Mouse (Mus musculus) adrenal gland, postnatal 14 days (tissue): Measurements from ENCODE around the gene Kin. TPM values are rescaled to one million over a fixed set of nuclear protein-coding genes. Genes with fewer than 3 reads are reported as not detected.

Source experiments
- DNase-seq: peaks from one replicate; pipeline ENCODE4 v3.0.0; 2021; ENCODE audit warnings: mixed read lengths
- long read RNA-seq, 2 experiments: library from polyadenylated mRNA; stranded (forward); transcript quantifications; one replicate each; pipeline ENCODE4 v2.0.0; 2021
- total RNA-seq: library from RNA; stranded (reverse); gene quantifications from 2 replicates; pipeline ENCODE4 v1.2.3, GENCODE M21; 2021

Kin gene
- 21.0 and 24.7 TPM in 2 replicates for total RNA-seq
- long read RNA-seq, experiment 1, transcript Kin-201 (5 exons, 1,472 nt): major isoform, 14 of 24 reads
- long read RNA-seq, experiment 1, partial matches to known transcripts: 0 of 24 reads
- long read RNA-seq, experiment 1, other reads (novel, unspliced or antisense): 10 of 24 reads
- long read RNA-seq, experiment 2, transcript Kin-201 (5 exons, 1,472 nt): major isoform, 8 of 15 reads
- long read RNA-seq, experiment 2, partial matches to known transcripts: 2 of 15 reads
- long read RNA-seq, experiment 2, other reads (novel, unspliced or antisense): 5 of 15 reads

DNA sequence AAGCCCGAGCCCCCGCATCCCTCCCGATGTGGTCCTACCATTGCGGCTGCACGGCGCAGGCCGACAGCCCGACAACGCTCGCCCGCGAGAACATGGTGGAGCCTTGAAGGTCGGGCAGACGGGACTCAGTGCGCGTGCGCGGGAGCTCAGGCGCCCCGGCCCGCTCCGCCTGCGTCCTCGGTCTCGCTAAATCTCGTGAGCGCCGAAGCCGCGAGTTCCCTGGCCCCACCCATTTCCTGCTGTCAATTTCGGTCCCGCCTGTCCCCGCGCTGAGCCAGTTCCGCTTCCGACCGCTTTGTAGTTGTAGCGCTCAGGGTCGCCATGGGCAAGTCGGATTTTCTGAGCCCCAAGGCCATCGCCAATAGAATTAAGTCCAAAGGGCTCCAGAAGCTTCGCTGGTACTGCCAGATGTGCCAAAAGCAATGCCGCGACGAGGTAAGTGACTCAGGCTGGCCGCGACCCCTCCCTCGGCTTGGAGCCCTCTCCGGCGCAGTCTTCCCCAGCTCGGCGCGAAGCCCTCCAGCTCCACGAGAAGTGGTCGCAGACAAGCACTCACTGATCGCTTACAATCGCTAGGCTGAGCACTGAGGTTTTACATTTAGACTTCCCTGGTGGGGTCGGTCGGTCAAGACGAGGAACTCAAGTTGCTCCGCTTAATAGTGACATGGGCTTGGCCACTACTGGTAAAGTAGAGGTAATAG, at the start of gene Kin, which contains the start of gene Atp5c1:
Kin (plus strand) TSS at position 284 of the 701 bp plus-strand sequence.
Atp5c1 (minus strand) TSS at position 201 of the 701 bp plus-strand sequence.
- DNase-seq: peak; percentile 98

- no peak for DNase-seq
Measured at GRCm38 (mm10) chr2:10033684-10034083, 46.7 kb upstream of the Kin start.

GRCm38 (mm10) chr2:10034976-10035375, 45.4 kb upstream of the Kin start:
- DNase-seq: no peak

DNA sequence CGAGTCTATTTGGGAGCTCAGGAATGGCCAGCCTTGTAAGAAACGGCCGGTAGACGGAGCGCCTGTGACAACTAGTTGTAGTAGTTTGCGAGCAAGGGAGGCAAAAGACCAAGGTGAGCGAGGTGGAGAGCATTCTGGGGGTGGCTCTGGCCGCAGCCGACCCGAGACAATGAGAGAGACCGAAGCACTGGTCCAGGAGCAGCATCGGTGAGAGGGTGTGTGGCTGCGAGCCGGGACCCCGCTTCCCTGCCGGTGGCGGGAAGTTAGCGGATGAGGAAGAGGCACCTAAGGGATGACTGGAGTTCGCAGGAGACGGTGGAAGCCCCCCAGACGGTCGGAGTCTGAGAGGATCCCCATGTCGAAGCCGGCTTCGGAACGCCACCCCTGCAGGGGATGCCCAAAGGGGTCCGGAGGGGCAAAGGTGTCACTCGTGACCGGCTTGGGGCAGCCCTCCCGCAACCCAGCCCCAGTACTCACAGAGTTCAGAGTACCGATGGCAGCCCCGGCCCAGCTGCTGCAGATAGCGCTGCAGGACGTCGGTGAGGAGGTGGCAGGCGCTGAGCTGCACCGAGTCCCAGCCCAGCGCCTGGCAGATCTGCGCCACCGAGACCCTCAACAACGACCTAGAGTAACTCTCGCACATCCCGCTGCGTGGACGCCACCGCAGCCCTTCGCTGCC, 32.5 kb upstream of the Kin start:
- DNase-seq: peak; percentile 45

- peak; percentile 96 for DNase-seq
Measured at GRCm38 (mm10) chr2:10048461-10048860, 31.9 kb upstream of the Kin start, which contains the start of gene Taf3. Taf3 (minus strand) TSS chr2:10048596.

DNA sequence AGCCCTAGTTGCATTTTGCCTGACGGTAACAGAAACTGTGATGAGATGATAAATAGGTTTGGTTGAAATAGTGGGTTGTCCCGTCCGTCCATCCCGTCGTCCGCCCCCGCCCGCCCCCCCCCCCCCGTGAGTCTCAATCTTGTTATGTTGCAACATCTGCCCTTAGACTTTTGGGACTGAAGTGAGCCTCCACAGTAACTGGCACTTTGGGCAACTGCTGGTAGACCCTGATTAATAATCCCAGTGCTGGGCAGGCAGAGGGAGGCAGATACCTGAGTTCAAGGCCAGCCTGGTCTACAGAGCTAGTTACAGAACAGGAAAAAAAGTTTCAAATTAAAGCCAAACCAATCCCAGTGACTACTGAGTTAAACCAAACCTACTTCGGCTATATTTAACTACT, 30.9 kb upstream of the Kin start:
- DNase-seq: no peak

GRCm38 (mm10) chr2:10050878-10051277, 29.5 kb upstream of the Kin start:
- no peak for DNase-seq

DNA sequence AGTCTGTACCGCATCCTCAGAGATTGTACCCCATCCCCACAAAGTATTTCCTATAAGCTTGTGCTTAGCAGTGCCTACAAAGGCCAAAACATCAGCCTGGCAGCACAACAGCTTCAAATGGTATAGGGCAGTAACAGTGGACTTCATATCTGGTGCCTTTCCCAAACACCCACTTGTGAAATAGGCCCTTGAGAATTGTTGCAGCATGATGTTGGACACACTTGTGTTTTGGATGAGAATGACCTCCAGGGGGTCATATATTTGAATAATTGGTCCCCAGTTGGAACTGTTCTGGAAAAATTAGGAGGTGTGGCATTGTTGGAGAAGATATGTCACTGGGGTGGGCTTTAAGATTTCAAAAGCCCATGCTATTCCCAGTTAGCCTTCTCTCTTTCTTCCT, 28.4 kb upstream of the Kin start:
- DNase-seq: peak; percentile 49

GRCm38 (mm10) chr2:10058836-10059235, 21.6 kb upstream of the Kin start:
- DNase-seq: peak; percentile 43

GRCm38 (mm10) chr2:10071751-10072150, 8.6 kb upstream of the Kin start:
- no peak for DNase-seq

DNA sequence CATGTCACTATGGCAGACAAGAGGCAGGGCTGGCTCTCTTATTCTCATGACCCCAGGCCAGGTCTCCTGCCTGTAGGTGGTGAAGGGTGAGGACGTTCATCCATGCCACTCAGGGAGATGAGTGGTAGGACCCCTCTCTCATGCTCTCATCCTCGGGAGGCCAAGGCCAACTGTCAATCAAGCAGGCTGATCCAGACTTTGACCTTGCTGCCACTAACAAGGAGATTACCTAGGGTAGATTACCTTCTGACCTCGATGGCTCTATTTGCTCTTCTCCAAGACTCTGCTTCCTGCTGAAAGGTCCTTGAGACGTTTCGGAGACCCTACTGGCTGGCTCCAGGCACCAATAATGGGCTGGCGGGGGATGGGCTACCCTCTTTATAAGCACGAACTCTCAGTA, 5.9 kb upstream of the Kin start:
- no peak for DNase-seq

- no peak for DNase-seq
Measured at GRCm38 (mm10) chr2:10076675-10077074, 3.7 kb upstream of the Kin start.

GRCm38 (mm10) chr2:10079745-10080309, 566 bp upstream of the Kin start:
- DNase-seq: no peak

DNA sequence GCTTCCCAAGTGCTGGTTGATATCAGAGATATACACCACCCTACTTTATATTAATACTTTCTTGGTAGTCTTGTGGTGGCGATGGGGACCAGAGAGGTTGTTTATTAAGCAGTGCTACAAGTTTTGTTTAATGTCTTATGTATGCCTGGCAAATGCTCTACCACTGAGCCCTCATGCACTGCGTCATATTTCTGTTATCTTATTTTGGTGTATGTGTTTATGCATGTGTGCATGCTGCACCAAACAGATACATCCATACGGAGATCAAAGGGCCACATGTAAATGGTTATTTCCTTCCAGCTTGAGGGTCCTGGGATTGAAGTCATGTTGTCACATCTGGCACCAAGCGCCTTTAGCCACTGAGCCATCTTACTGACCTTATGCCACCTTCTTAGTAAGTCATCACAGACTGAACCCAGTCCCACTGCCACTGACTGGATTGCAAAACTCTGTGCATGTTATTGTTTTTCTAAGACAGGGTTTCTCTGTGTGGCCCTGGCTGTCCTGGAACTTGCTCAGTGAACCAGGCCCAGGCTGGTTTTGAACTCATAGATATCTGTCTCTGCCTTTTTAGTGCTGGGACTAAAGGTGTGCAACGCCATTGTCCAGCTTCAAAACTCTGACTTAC, 1.2 kb downstream of the Kin start:
- DNase-seq: no peak

DNA sequence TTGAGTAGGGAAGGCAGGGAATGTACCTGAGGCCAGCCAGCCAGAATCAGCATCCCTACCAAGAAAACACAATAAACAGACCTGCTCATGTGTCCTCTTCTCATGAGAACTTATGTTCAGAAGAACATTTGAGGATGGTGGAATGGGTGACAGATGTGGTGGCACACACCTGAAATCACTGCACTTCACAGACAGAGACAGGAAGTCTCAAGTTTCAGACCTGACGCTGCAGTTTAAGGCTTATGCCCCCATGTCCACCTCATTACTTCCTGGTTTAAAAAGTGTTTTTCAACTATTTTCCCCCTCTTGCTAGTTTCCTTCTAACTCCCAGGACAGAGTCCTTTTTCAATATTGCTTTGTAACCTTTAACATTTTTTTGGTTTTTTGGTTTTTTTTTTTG, 2.3 kb downstream of the Kin start:
- DNase-seq: no peak

DNA sequence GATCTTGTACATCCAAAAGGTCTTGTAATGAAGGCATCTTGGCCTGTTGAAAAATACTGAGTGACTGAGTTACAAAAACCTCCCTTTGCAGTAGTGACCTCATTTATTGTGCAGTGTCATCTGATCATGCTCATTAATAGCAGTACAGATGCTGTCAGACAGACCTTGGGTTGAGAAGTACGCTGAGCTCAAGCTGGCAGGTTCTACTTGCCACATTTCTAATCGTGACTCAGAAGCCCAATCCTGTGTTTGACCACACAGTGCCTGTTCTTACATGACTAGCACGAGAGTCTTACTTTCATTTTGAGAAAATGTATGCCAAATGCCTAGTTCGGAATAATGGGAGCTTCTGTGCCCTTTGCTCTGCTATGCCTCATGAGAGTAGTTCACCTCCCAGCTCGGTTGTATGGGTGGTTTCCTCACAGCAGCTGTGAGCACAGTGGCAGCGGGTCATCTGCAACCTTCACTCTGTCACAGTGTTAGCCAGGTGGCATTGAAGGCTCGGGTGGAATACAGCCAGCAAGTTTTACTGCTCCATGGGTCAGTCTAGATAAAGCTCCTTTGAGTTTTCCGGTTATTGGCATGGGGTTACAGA, 7.0 kb downstream of the Kin start:
- peak; percentile 65 for DNase-seq

DNA sequence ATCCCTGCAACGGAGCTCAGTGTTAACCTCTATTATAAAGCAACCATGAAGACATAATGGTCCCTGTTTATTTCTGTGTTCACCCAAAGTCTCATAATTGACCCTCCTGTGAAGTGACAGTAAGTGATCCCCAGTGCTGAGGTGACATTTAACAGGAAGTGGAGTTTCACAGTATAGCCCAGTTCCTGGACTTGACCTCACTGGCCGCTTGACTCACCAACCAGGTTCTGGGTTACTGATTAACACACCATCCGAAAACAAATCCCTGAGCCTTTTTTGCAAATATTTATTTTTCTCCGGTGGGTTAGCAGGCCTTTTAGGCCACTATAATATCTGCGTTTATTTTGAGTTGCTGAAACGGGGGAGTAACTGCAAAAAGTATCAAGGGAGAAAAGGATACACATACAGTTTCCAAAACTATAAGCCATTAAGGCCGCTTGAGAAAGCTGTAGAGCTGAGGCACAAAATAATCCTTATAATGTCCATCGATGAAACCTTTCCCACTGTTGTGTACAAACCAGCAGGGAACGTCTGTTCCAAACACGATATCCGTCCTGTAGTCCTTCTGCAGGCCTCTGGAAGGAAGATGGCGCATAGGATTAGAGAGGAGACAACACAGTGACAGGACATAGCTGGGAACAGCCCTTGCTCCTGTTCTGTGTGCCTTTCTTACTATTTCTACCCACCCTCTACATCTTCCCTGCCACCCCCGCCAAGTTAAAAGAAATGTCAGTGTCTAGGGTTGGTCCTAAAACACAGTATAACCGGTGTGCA, 14.1 kb downstream of the Kin start:
- DNase-seq: no peak

DNA sequence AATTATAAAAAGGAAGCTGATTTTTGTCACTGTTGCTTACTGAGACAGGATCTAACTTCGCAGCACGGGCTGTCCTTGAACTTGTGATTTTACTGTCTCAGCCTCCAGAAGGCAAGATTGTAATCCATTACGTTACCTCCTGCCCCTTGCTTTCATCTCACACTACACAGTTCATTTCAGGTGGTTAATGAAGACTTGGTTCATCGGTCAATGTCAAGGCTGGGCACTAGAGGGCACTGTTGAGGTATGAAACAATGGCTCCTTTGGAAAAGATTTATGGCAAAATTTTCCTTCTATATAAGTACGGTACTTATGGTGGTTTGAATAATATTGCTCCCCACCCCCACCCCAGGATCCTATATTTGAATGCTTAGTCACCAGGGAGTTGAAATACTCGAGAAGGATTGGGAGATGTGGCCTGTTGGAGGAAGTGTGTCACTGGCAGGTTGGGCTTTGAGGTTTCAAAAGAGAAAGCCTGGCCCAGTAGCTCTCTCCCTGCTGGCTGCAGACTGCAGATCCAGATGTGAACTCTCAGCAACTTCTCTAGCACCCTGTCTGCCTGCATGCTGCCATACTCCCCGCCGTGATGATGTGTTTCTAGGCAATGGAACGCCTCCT, 18.3 kb downstream of the Kin start:
- DNase-seq: peak; percentile 49

- DNase-seq: no peak
Measured at GRCm38 (mm10) chr2:10100471-10100870, 20.1 kb downstream of the Kin start.

DNA sequence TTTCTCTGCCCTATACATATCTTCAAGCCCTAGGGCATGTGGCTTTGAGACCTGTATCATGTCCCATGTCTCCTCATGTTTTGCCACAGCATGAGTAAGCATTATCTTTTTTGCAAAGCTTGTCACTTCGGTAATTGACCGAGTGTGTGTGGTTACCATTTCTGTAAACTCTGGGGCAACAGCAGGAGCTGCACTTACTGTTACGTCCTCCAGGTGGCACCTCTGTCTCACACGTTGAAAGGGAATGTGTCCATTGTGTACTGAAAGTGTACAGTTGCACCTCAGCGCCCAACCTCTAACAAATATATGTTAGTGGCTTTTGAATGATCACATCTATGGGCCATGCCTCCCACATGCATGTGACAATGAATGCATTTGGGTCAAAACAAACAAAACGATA, 20.8 kb downstream of the Kin start:
- peak; percentile 59 for DNase-seq
